Mouse (Mus musculus): ENCODE data around the gene Sec14l1.

DNA sequence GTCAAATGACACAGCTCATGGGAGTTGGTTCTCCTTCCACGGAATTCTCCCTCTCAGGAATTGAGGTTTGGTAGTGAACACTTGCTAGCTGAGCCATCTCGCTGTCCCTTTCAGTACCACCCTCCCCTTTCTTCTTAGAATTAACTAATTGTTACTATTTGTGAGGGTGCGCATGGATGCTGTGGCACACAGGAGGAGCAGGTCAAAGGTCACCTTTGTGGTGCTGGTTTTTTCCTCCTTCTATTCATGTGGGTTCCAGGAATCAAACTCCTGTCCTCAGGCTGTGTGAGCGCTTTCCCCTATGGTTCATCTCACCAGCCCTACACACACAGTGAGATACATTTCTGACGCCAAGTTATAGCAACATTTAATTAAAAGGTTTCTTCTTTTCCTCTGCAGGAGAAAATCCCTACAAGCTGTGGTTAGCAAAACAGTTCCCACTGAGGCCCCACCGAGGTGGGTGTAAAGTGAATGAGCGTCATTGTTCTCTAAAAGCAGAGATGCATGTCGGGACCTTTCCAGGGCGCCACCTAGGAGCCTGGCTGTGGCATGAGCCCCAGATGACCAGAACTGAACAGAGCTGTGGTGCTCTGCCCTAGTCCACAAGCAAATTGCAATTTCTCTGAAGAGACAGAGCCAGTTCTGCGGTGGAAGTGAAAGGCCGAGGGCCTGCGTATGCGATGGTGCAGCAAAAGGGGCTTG is 8.2 kb upstream of the Sec14l1 start:
- TF ChIP-seq CTCF (IDR thresholded peaks at IDR 0.05; ENCODE audit: low read depth, low read length) (no peak), TAL1 (conservative IDR thresholded peaks at IDR 0.05; ENCODE audit: low read depth, low read length) (no peak)
